Comparison of ENCODE assay signal across 11 mouse cellular contexts in the genomic region with DNA sequence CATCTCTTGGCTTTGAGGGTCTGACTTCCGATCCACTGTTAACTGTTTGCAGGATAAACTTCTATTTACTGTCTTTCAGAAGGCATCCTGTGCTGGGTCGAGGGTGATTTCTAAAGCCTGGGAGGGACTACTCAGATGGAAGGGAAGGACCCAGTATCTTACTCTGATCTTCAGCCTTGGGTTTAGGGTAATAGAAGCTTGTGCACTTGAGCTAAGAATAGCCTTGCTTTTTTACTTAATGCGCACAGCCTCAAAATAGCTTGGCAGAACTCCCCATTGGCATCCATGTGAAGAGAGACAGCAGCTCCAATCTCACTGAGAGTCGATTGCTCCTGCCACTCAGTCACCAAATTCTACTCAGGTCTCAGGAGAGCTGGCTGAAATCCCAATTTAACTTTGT. TPM values are rescaled to one million over a fixed set of nuclear protein-coding genes. Genes with fewer than 3 reads are reported as not detected.
A peak's percentile ranks its signal among the peaks of the same experiment; 100 is the strongest.
DNase-seq lines count a peak whose midpoint lies in the region; ATAC-seq and TF ChIP-seq lines count a peak whose summit lies in the region.
"Had no signal": no experiment of that assay in that cellular context is flagged by ENCODE, and none has a peak within 500 bp of the region (broad histone marks: within the 10 kb centered on the region; RNA-seq: fewer than 3 reads in every experiment).

No protein-coding gene starts in this region.

- no peak overlapping the region for H3K27ac ChIP-seq in hindbrain, postnatal 0 days
- no peak overlapping the region for H3K27ac ChIP-seq in hindbrain, embryonic 10.5 days
- H3K27ac ChIP-seq in forebrain, embryonic 16.5 days (ENCODE audit: low read length): peak overlapping the region; percentile 50; the same call in 1 of the 2 replicates
- H3K27ac ChIP-seq in heart, embryonic 15.5 days: peak overlapping the region; percentile 49
- H3K27ac ChIP-seq: limb, embryonic 15.5 days had no signal

- H3K27me3 ChIP-seq in hindbrain, postnatal 0 days (ENCODE audit: insufficient read depth, low read length): no peaks in the 10 kb centered on the region
- no peaks in the 10 kb centered on the region for H3K27me3 ChIP-seq in hindbrain, embryonic 10.5 days (ENCODE audit: insufficient read depth, poor library complexity, severe bottlenecking)
- H3K27me3 ChIP-seq in forebrain, embryonic 16.5 days (replicated peaks; ENCODE audit: control insufficient read depth, insufficient read depth, low read length): no peaks in the 10 kb centered on the region
- no peaks in the 10 kb centered on the region for H3K27me3 ChIP-seq in heart, embryonic 15.5 days
- H3K27me3 ChIP-seq: limb, embryonic 15.5 days had no signal

- ATAC-seq in hindbrain, postnatal 0 days: 0 out of 2 replicates have a peak, but pooled peaks have one; percentile 12
- ATAC-seq in forebrain, embryonic 16.5 days: peak; percentile 77
- ATAC-seq in heart, embryonic 15.5 days (replicated peaks; ENCODE audit: insufficient number of reproducible peaks, insufficient read depth, low FRiP score, low read depth): peak; percentile 74
- ATAC-seq in monocyte, adult 5-6 weeks (replicated peaks; ENCODE audit: insufficient number of reproducible peaks, low FRiP score, low TSS enrichment, poor library complexity, severe bottlenecking): no peak

- H3K4me2 ChIP-seq in hindbrain, postnatal 0 days (ENCODE audit: low read depth, low read length): no peak overlapping the region
- H3K4me2 ChIP-seq in forebrain, embryonic 16.5 days (ENCODE audit: low read length): no peak overlapping the region
- H3K4me2 ChIP-seq in heart, embryonic 15.5 days: peak overlapping the region; percentile 31
- H3K4me2 ChIP-seq: limb, embryonic 15.5 days had no signal

- TF ChIP-seq CTCF in hindbrain, postnatal 0 days (IDR thresholded peaks at IDR 0.05; ENCODE audit: low read depth): no peak

- peak; percentile 43 for DNase-seq in hindbrain, postnatal 0 days (ENCODE audit: low spot score)
- no peak for DNase-seq in hindbrain, embryonic 10.5 days (ENCODE audit: low spot score)
- peak; percentile 53 for DNase-seq in adipocyte (ENCODE audit: low spot score)
- no peak for DNase-seq in testis, postnatal 14 days (ENCODE audit: low spot score)
- no peak for DNase-seq in left cerebral cortex, adult 11 months (ENCODE audit: low spot score)
- DNase-seq: adrenal gland, adult 8-10 months; kidney, postnatal 25 days had no signal

- H3K4me1 ChIP-seq in hindbrain, postnatal 0 days (ENCODE audit: insufficient read depth, low read length): no peaks in the 10 kb centered on the region
- H3K4me1 ChIP-seq in hindbrain, embryonic 10.5 days (replicated peaks): no peaks in the 10 kb centered on the region
- H3K4me1 ChIP-seq in forebrain, embryonic 16.5 days (replicated peaks; ENCODE audit: control insufficient read depth, insufficient read depth, low read length): peaks cover 9% of the 10 kb centered on the region
- H3K4me1 ChIP-seq in heart, embryonic 15.5 days (replicated peaks): peaks cover 14% of the 10 kb centered on the region

- H3K36me3 ChIP-seq in hindbrain, postnatal 0 days (ENCODE audit: insufficient read depth, low read length): no peaks in the 10 kb centered on the region
- no peaks in the 10 kb centered on the region for H3K36me3 ChIP-seq in hindbrain, embryonic 10.5 days
- no peaks in the 10 kb centered on the region for H3K36me3 ChIP-seq in forebrain, embryonic 16.5 days (ENCODE audit: control insufficient read depth, insufficient read depth)
- no peaks in the 10 kb centered on the region for H3K36me3 ChIP-seq in heart, embryonic 15.5 days
- H3K36me3 ChIP-seq: limb, embryonic 15.5 days had no signal

- WGBS in hindbrain, postnatal 0 days: 32% methylated on average over 4 of the region's 4 CpGs
- 66% methylated on average over 4 of the region's 4 CpGs for WGBS in hindbrain, embryonic 10.5 days
- WGBS in forebrain, embryonic 16.5 days: 33% methylated on average over 4 of the region's 4 CpGs
- WGBS in heart, embryonic 15.5 days: 10% methylated on average over 4 of the region's 4 CpGs

- H3K9ac ChIP-seq in hindbrain, postnatal 0 days (replicated peaks; ENCODE audit: low read length): no peak overlapping the region
- H3K9ac ChIP-seq in forebrain, embryonic 16.5 days (replicated peaks; ENCODE audit: low read depth, low read length): no peak overlapping the region
- H3K9ac ChIP-seq in heart, embryonic 15.5 days: no peak overlapping the region
- H3K9ac ChIP-seq: limb, embryonic 15.5 days had no signal

- no peaks in the 10 kb centered on the region for H3K9me3 ChIP-seq in hindbrain, postnatal 0 days (ENCODE audit: low read length)
- H3K9me3 ChIP-seq in hindbrain, embryonic 10.5 days: no peaks in the 10 kb centered on the region
- H3K9me3 ChIP-seq in forebrain, embryonic 16.5 days (ENCODE audit: control insufficient read depth, low read length): no peaks in the 10 kb centered on the region
- no peaks in the 10 kb centered on the region for H3K9me3 ChIP-seq in heart, embryonic 15.5 days (replicated peaks)
- H3K9me3 ChIP-seq: limb, embryonic 15.5 days had no signal

- no peak overlapping the region for H3K4me3 ChIP-seq in hindbrain, postnatal 0 days (ENCODE audit: low read length)
- H3K4me3 ChIP-seq in hindbrain, embryonic 10.5 days: no peak overlapping the region
- H3K4me3 ChIP-seq in forebrain, embryonic 16.5 days (replicated peaks; ENCODE audit: low read length): no peak overlapping the region
- H3K4me3 ChIP-seq in heart, embryonic 15.5 days: no peak overlapping the region
- H3K4me3 ChIP-seq: limb, embryonic 15.5 days had no signal

RNA-seq across cellular contexts. Expression of gene Nck2, which starts 17.9 kb away (rescaled TPM):
- 65.1 and 65.6 TPM in 2 replicates for total RNA-seq in hindbrain, postnatal 0 days (2014; rRNA removed)
- polyA plus RNA-seq in hindbrain, postnatal 0 days (2015; fragmentation: Nextera tagmentation; extraction: Ambion mirVana): 28.9 and 32.2 TPM in 2 replicates
- 39.5 and 40.8 TPM in 2 replicates for polyA plus RNA-seq in hindbrain, embryonic 10.5 days (2016; fragmentation: Nextera tagmentation; extraction: Ambion mirVana)
- polyA plus RNA-seq in forebrain, embryonic 16.5 days (2015; fragmentation: Nextera tagmentation; extraction: Ambion mirVana): 53.4 and 58.3 TPM in 2 replicates
- 23.5 and 30.6 TPM in 2 replicates for polyA plus RNA-seq in heart, embryonic 15.5 days (2015; fragmentation: Nextera tagmentation; extraction: Ambion mirVana)
- 19.9 to 46.8 TPM (median 23.3 TPM) in 3 replicates for total RNA-seq in monocyte, adult 5-6 weeks (2017)

Comparison
In these comparisons a context has a peak if more than half of its experiments do, and no peak if none do; other contexts are left out.
1. DNase-seq: peak in hindbrain, postnatal 0 days (single experiment) and adipocyte (single experiment); none in hindbrain, embryonic 10.5 days (single experiment), testis, postnatal 14 days (single experiment) and left cerebral cortex, adult 11 months (single experiment).
2. H3K27ac ChIP-seq: peak in forebrain, embryonic 16.5 days (single experiment) and heart, embryonic 15.5 days (single experiment); none in hindbrain, postnatal 0 days (single experiment) and hindbrain, embryonic 10.5 days (single experiment).